Mouse (Mus musculus) brain, embryonic 14.5 days (tissue): ENCODE data around the gene Fyttd1. TPM values are rescaled to one million over a fixed set of nuclear protein-coding genes. Genes with fewer than 3 reads are reported as not detected.
"Not testable (repeated sequence)": the region's sequence is repeated elsewhere in the genome, so short reads cannot be mapped to it uniquely, and the experiment has no call there.

Experiments used
- DNase-seq: peaks from one replicate; pipeline ENCODE4 v3.0.0-alpha.2; 2011; ENCODE audit warnings: low read depth
- CTCF ChIP-seq: fragments of 200-500 bp; IDR thresholded peaks from 2 replicates; pipeline ENCODE4 v1.5.1; 2012; ENCODE audit warnings: inconsistent platforms, mild to moderate bottlenecking, moderate library complexity, borderline replicate concordance; ENCODE audit not compliant: insufficient read depth, insufficient read length; ENCODE audit errors: extremely low read depth
- POLR2A ChIP-seq: fragments of 200-500 bp; IDR thresholded peaks from 2 replicates; pipeline ENCODE4 v1.6.1; 2012; ENCODE audit warnings: mild to moderate bottlenecking, inconsistent platforms, borderline replicate concordance; ENCODE audit not compliant: poor library complexity, insufficient read depth, insufficient read length, severe bottlenecking; ENCODE audit errors: extremely low read depth
- polyA plus RNA-seq: library from polyadenylated mRNA; depleted of rRNA; stranded (reverse); fragments of >200 nt; gene quantifications from 2 replicates; pipeline ENCODE4 v1.2.3, GENCODE M21; 2012

Fyttd1 gene
- polyA plus RNA-seq, 1 experiment = 55.4 TPM

- DNase-seq = no peak
- TF ChIP-seq CTCF (no peak), POLR2A (no peak)
Observed at GRCm38 (mm10) chr16:32861813-32862385, 15.4 kb upstream of the Fyttd1 start.

GRCm38 (mm10) chr16:32865401-32865800 is 11.9 kb upstream of the Fyttd1 start:
- no peak for TF ChIP-seq POLR2A
- no peak for TF ChIP-seq CTCF
- DNase-seq = no peak

- TF ChIP-seq POLR2A (no peak), CTCF (no peak)
Observed at GRCm38 (mm10) chr16:32866713-32867112, 10.6 kb upstream of the Fyttd1 start.

GRCm38 (mm10) chr16:32867919-32868552 is 9.3 kb upstream of the Fyttd1 start:
- TF ChIP-seq POLR2A = peak; percentile 74; the same call in 1 of the 2 replicates
- no peak for TF ChIP-seq CTCF
- peak; percentile 98 for DNase-seq

More at GRCm38 (mm10) chr16:32866713-32867112, 10.6 kb upstream of the Fyttd1 start:
- no peak for DNase-seq

- TF ChIP-seq POLR2A (no peak), CTCF (no peak)
- no peak for DNase-seq
Observed at GRCm38 (mm10) chr16:32870231-32870630, 7.1 kb upstream of the Fyttd1 start.

- no peak for TF ChIP-seq CTCF
- no peak for TF ChIP-seq POLR2A
- no peak for DNase-seq
Observed at GRCm38 (mm10) chr16:32873366-32873765, 3.9 kb upstream of the Fyttd1 start.

- DNase-seq = not testable (repeated sequence)
Observed at GRCm38 (mm10) chr16:32875281-32875680, 2.0 kb upstream of the Fyttd1 start.

- DNase-seq = no peak
- TF ChIP-seq POLR2A = no peak
- TF ChIP-seq CTCF = no peak
Observed at GRCm38 (mm10) chr16:32875847-32876246, 1.5 kb upstream of the Fyttd1 start.

- TF ChIP-seq CTCF (no peak), POLR2A (no peak)
- DNase-seq = no peak
Observed at GRCm38 (mm10) chr16:32876831-32877230, 469 bp upstream of the Fyttd1 start.

- no peak for TF ChIP-seq CTCF
- TF ChIP-seq POLR2A = no peak
- DNase-seq = peak; percentile 38
Observed at GRCm38 (mm10) chr16:32878157-32878598, 878 bp downstream of the Fyttd1 start.

GRCm38 (mm10) chr16:32878972-32879926 is 1.9 kb downstream of the Fyttd1 start:
- peak; percentile 8 for DNase-seq
- TF ChIP-seq CTCF (no peak), POLR2A (no peak)
